Mouse (Mus musculus) adrenal gland, adult (tissue): Measurements from ENCODE around the gene Chchd3.
A peak's percentile ranks its signal among the peaks of the same experiment; 100 is the strongest.

Experiments used
- DNase-seq, 2 experiments: peaks; one replicate each; pipeline ENCODE4 v3.0.0; 2022 to 2023; ENCODE audit warnings: low spot score in 1 of 2; ENCODE audit not compliant: inconsistent age in 2 of 2

Gene Chchd3

DNA sequence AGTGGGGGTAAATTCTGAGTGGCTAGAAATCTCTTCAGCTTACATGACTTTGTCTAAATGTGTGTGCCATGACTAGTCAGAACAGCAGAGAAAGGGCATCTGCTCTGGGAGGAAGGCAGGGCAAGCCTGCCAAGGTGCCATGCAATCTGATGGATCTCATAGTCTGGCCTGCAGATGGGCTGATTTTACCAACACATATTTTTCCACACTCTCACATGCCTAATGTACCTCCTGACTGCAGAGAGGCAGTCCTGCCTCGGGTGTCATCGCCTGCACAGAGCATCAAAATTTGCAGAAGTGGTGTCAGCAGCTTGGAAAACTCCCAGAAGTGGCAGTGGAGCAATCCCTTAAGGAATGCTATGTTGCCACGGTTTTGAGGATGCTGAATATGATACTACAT is 55.5 kb downstream of the Chchd3 start:
- DNase-seq, result no peak

DNA sequence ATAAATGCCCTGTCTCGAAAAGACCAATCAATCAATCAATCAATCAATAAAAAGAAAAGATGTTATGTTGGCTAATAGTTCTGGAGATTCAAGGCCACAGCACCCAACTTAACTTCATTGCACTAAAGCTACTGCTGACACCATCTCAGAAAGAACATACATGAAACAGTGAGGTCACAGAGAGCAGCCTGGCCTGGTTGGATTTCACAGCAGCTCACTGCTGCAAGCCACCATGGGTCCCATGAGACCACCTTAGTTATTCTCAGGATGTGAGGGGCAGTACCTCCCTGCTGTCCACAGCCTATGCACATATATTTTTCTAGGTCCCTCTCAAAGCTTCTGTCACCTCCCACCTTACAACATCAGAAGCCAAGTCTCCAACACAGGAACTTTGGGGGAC is 57.1 kb downstream of the Chchd3 start:
- DNase-seq, result no peak

- no peak for DNase-seq
Measured at GRCm38 (mm10) chr6:33001271-33001670, 58.8 kb downstream of the Chchd3 start.

DNA sequence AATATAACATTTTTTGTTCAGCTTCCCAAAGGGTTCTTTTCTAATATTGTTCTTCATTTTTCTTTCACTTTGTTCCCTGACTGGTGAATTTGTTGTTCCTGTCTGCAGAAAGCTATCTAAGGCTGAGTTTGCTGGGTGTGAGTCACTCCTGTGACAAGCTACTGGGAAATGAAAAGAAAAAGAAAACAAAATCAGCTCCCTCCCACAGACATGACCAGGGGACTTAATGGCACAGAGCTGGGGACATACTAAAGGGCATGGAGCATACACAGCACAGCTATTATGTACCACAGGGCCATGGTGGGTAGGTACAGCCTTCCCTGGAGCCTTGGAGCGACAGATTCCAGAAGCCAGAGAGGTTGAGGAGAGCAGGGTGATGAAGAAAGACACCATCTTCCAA is 63.5 kb downstream of the Chchd3 start:
- peak; percentile 27 to 68 for DNase-seq

DNA sequence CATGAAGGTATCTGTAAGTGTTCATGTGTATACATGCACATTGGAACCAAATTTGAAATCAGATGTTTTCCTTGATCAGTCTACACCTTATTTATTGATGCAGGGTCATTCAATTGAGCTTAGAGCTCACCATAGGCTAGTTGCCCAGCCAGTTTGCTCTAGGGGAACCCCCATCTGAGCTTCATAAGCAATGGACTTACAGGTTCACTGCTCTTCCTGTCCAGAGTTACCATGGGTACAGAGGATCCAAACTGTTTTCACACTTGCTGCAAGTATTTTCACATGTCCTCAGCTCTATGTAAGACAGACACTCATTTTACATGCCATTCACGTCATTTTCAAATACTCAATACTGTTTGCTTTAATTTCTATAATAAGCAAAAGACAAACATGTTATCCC is 66.2 kb downstream of the Chchd3 start:
- no peak for DNase-seq

- DNase-seq, result peak; percentile 57 to 80
Measured at GRCm38 (mm10) chr6:32990061-32990633, 69.9 kb downstream of the Chchd3 start.

DNA sequence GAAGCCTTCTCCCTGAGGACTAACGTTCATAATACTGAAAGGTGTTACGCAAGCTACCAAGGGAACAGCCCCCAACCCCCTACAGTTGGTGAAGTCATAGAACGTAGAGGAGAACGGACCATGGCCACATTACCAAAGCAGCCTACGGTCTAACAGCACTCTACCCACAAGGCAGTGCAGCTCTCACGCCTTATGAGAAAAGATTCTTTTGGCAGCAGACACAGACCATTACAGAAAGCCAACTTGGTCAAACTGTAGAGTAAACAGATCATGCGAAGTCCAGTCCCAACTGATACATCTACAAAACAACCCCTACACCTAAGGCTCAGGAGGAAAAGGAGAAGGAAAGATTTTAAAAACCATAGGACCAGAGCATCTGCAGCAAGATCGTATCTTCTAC is 71.5 kb downstream of the Chchd3 start:
- no peak for DNase-seq

GRCm38 (mm10) chr6:32983876-32984275 is 76.2 kb downstream of the Chchd3 start:
- DNase-seq, result no peak

- no peak for DNase-seq
Measured at GRCm38 (mm10) chr6:32981253-32981652, 78.8 kb downstream of the Chchd3 start.

- DNase-seq, result no peak
Measured at GRCm38 (mm10) chr6:32978811-32979210, 81.2 kb downstream of the Chchd3 start.

DNA sequence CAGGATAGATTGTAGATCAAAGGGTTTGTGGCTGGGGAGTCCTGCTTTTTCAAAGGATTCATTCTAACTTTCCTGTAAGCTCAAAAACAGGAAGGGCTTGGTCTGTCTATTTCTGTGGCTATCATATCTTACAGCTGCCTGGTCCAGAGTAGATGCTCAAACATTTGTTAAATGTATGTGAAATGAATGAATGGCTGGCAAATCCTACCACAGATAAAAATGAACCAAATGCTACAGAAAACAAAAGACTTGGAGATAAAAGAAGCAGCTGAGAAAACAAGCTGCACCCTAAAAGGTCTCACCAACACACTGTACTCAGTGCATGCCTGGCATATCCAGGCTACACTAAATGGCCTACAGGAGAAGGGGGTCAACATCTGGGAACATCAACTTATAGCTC is 88.1 kb downstream of the Chchd3 start:
- no peak for DNase-seq

- no peak for DNase-seq
Measured at GRCm38 (mm10) chr6:32968971-32969370, 91.1 kb downstream of the Chchd3 start.

GRCm38 (mm10) chr6:32962048-32962447 is 98.0 kb downstream of the Chchd3 start:
- DNase-seq, result peak; percentile 15 to 36

GRCm38 (mm10) chr6:32961477-32961876 is 98.6 kb downstream of the Chchd3 start:
- DNase-seq, result no peak

DNA sequence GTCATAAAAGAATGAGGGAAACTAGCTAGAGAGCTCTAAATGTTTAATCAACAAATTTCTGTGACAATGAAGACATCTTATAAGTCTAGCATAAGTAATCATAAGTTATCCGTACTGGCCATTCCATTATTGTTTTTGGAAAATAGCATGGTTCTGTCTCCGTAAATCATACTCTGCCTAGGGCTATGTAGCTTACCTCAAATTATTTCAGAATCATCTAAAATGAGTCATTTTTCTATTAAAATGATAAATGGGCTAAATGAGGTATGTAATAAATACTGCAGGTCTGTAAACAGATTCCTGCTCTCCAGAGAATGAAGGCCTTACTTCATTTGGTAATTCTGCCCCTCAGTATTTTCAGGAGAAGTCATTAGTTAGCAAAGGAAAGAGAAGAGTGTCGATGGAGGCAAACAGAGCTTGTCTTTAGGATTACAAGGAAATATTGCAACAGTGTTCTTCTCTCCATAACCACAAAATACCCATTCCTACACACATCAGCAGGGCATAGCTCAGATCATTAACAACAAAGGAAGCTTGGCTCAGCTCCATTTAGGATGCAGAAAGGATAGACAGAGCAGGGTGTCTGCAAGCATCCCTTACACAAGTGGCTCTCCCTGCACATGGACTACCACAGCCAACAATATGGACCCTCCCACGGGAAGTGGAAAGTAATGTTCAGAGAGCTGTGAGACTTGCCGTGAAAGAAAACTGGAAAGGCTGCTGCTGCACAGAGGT is 100.1 kb downstream of the Chchd3 start:
- DNase-seq, result no peak

DNA sequence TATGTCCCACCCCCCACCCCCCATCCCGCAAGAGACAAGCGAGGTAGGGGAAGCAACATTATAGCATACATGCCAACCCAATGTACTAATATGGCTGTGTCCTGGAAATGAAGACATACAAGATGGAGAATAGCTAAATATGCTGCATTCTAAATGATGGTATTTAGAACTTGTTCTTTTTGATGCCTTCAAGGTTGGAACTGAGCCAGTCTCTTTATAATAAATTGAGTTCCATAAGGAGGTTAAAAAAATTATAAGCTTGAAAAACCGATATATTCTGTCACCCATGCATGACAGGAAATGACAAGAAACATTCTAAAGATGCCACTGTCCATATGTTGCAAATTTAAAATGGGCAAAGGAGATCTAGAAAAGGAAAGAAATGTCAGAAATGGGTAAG is 104.6 kb downstream of the Chchd3 start:
- no peak for DNase-seq

DNA sequence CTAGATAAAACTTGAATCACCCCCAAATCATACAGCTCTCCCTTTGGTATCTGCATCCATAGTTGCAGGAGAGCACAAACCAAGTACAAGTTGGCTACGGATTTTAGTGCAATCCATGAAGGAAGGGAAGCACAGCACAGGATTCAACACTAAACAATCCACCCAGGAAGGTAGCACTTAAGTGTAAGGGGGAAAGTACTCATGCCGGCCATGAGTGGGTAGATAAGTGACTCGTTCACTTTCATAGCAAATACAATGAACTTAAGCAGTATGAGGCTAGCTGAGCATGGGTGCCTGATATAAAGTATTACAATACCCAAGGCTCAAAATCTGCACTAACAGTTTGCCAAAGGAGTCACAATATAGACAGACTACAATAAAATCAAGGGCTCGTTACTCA is 109.1 kb downstream of the Chchd3 start:
- no peak for DNase-seq

GRCm38 (mm10) chr6:32949702-32950101 is 110.4 kb downstream of the Chchd3 start:
- DNase-seq, result no peak

DNA sequence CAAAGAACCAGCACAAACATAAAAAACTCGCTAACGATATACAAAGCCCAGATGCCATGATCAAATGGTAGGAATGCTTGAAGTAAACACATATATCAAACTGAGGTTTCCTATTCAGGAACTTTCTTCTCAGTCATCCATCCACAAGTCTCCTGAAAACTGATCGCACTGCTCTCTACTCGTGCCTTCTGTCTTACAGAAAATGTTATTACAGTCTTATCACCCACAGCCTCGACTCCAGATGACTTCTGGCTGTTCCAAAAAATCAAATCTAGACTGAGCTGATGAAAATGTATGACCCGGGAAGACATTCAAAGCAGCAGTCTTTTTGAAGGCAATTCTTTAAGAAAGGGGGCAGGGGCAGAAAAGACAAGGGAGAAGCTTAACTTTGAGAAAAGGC is 112.8 kb downstream of the Chchd3 start:
- no peak for DNase-seq

DNA sequence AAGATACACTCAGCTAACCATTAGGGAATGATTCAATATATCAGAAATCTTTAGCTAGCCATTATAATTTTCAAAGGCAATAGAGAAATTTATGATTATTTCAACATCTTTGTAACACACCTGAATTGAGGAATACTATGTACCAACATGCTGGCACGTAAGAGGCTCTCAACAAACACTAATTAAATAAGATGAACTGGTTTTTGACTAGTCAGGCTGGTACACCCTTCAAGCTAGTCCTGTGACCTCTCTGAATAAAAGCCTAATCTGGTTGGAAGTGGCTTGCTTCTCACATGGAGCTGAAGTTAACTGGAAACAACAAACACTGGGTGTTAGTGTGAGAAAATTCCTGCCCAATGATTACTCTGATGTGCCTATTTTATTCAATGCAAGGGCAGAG is 115.1 kb downstream of the Chchd3 start:
- no peak for DNase-seq

DNA sequence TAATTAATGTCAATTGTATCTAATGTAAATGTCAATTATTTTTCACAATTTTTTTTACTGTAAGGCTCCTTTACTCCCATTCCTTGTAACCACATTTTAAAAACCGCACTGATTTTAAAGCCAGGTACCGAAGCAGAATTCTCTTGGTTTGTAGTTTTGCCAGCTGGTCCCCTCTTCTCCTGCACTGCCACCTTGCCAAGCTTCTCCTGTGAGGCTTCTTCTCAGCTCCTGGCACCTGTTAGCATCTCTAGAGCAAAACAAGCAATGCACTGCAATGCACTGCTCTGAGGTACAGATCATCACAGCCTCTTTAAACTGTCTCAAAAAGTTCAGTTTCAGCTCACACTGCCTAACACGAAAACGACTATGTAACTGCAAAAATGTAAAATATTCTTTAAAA is 116.4 kb downstream of the Chchd3 start:
- DNase-seq, result no peak

DNA sequence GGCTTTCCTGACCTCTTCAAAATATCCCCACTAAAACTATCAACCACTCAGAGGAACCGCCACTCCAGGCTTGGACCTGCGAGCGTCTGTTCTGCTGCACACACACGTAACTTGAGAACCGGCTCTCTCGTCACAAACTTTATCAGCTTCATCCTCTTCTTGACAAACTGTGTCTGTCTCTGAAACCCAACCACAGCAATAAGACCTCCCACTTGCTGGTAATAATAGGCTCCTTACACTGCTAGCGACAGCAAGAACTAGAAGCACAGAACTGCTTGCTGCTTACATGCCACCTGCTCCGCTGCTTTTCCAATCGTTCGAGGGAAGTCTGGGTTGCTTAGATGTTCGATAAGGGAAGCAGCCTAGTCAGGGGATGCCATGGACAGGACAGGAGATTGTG is 119.8 kb downstream of the Chchd3 start:
- DNase-seq, result no peak

- DNase-seq, result no peak
Measured at GRCm38 (mm10) chr6:32937643-32938042, 122.4 kb downstream of the Chchd3 start.
